ENCODE assay signal across 30 mouse cellular contexts in genomic region chr5:46006691-46007090, GRCm38 (mm10).
A peak's percentile ranks its signal among the peaks of the same experiment; 100 is the strongest.
DNase-seq lines count a peak whose midpoint lies in the region; ATAC-seq lines count a peak whose summit lies in the region.
"Had no signal": no experiment of that assay in that cellular context is flagged by ENCODE, and none has a peak within 500 bp of the region (broad histone marks: within the 10 kb centered on the region; RNA-seq: fewer than 3 reads in every experiment).

No protein-coding gene starts in this region.

- H3K27me3 ChIP-seq in forebrain, embryonic 14.5 days (replicated peaks; ENCODE audit: control insufficient read depth, insufficient read depth, low read length): no peaks in the 10 kb centered on the region
- H3K27me3 ChIP-seq in forebrain, embryonic 16.5 days (replicated peaks; ENCODE audit: control insufficient read depth, insufficient read depth, low read length): no peaks in the 10 kb centered on the region
- H3K27me3 ChIP-seq: CH12.LX; embryonic facial prominence, embryonic 15.5 days; forebrain, embryonic 12.5 days; hindbrain, embryonic 13.5 days; limb, embryonic 15.5 days; liver, embryonic 13.5 days had no signal

- no peak overlapping the region for H3K27ac ChIP-seq in forebrain, embryonic 14.5 days (ENCODE audit: low read depth, low read length)
- no peak overlapping the region for H3K27ac ChIP-seq in forebrain, embryonic 16.5 days (ENCODE audit: low read length)
- H3K27ac ChIP-seq: embryonic facial prominence, embryonic 10.5 days; embryonic facial prominence, embryonic 15.5 days; forebrain, embryonic 12.5 days; hindbrain, embryonic 13.5 days; kidney, postnatal 0 days; limb, embryonic 10.5 days; limb, embryonic 15.5 days; liver, embryonic 13.5 days had no signal

- no peaks in the 10 kb centered on the region for H3K36me3 ChIP-seq in forebrain, embryonic 14.5 days (ENCODE audit: control insufficient read depth, insufficient read depth, low read length)
- no peaks in the 10 kb centered on the region for H3K36me3 ChIP-seq in forebrain, embryonic 16.5 days (ENCODE audit: control insufficient read depth, insufficient read depth)
- H3K36me3 ChIP-seq: embryonic facial prominence, embryonic 10.5 days; embryonic facial prominence, embryonic 15.5 days; forebrain, embryonic 12.5 days; hindbrain, embryonic 13.5 days; limb, embryonic 10.5 days; limb, embryonic 15.5 days; liver, embryonic 13.5 days had no signal

- no peak overlapping the region for H3K9ac ChIP-seq in forebrain, embryonic 14.5 days (ENCODE audit: low read length)
- no peak overlapping the region for H3K9ac ChIP-seq in forebrain, embryonic 16.5 days (replicated peaks; ENCODE audit: low read depth, low read length)
- H3K9ac ChIP-seq: embryonic facial prominence, embryonic 15.5 days; forebrain, embryonic 12.5 days; hindbrain, embryonic 13.5 days; limb, embryonic 15.5 days; liver, embryonic 13.5 days had no signal

- 47% methylated on average over 2 of the region's 2 CpGs for WGBS in forebrain, embryonic 14.5 days
- WGBS in forebrain, embryonic 16.5 days: 51% methylated on average over 2 of the region's 2 CpGs

- no peak overlapping the region for H3K4me3 ChIP-seq in forebrain, embryonic 14.5 days (ENCODE audit: low read depth, low read length)
- H3K4me3 ChIP-seq in forebrain, embryonic 16.5 days (replicated peaks; ENCODE audit: low read length): no peak overlapping the region
- H3K4me3 ChIP-seq: embryonic facial prominence, embryonic 10.5 days; embryonic facial prominence, embryonic 15.5 days; forebrain, embryonic 12.5 days; hindbrain, embryonic 13.5 days; limb, embryonic 10.5 days; limb, embryonic 15.5 days; liver, embryonic 13.5 days had no signal

- DNase-seq in forebrain, embryonic 14.5 days (ENCODE audit: low spot score): peak; percentile 46
- peak; percentile 36 to 53 for DNase-seq in right cerebral cortex, postnatal 10 days (ENCODE audit: low spot score in 2 of 2)
- DNase-seq in right cerebral cortex, postnatal 4 days: no peak
- DNase-seq in layer of hippocampus, postnatal 10 days (ENCODE audit: low spot score in 2 of 2): peak; percentile 28 to 36
- DNase-seq in urinary bladder, adult 18-20 months (ENCODE audit: low spot score in 2 of 2): no peak
- no peak for DNase-seq in adrenal gland, postnatal 14 days
- no peak for DNase-seq in adrenal gland, adult 8-10 months
- DNase-seq: adrenal gland, postnatal 25 days; cerebellum, adult 2 months; cerebellum, postnatal 25 days; gastrocnemius, postnatal 25 days; heart, adult 18-20 months; heart, postnatal 36 days; kidney, adult 8-10 months; kidney, postnatal 4 days; liver, embryonic 13.5 days; lung, adult 2 months; midbrain, embryonic 14.5 days; thymus, postnatal 25 days had no signal

- H3K4me2 ChIP-seq in forebrain, embryonic 14.5 days (ENCODE audit: low read length): no peak overlapping the region
- H3K4me2 ChIP-seq in forebrain, embryonic 16.5 days (ENCODE audit: low read length): no peak overlapping the region
- H3K4me2 ChIP-seq: embryonic facial prominence, embryonic 15.5 days; forebrain, embryonic 12.5 days; heart, embryonic 11.5 days; hindbrain, embryonic 13.5 days; limb, embryonic 15.5 days; liver, embryonic 13.5 days had no signal

- H3K4me1 ChIP-seq in forebrain, embryonic 14.5 days (ENCODE audit: control insufficient read depth, insufficient read depth, low read length): no peaks in the 10 kb centered on the region; the same call in 1 of the 2 replicates
- H3K4me1 ChIP-seq in forebrain, embryonic 16.5 days (replicated peaks; ENCODE audit: control insufficient read depth, insufficient read depth, low read length): no peaks in the 10 kb centered on the region
- H3K4me1 ChIP-seq: embryonic facial prominence, embryonic 10.5 days; embryonic facial prominence, embryonic 15.5 days; forebrain, embryonic 12.5 days; hindbrain, embryonic 13.5 days; limb, embryonic 10.5 days; limb, embryonic 15.5 days; liver, embryonic 13.5 days had no signal

- H3K9me3 ChIP-seq in forebrain, embryonic 14.5 days (replicated peaks; ENCODE audit: control insufficient read depth, low read length): no peaks in the 10 kb centered on the region
- H3K9me3 ChIP-seq in forebrain, embryonic 16.5 days (ENCODE audit: control insufficient read depth, low read length): no peaks in the 10 kb centered on the region
- H3K9me3 ChIP-seq: embryonic facial prominence, embryonic 10.5 days; embryonic facial prominence, embryonic 15.5 days; forebrain, embryonic 12.5 days; hindbrain, embryonic 13.5 days; limb, embryonic 10.5 days; limb, embryonic 15.5 days; liver, embryonic 13.5 days had no signal

- ATAC-seq in forebrain, embryonic 14.5 days: no peak
- ATAC-seq in forebrain, embryonic 16.5 days: no peak
- ATAC-seq: intestine, embryonic 16.5 days had no signal

Comparison
In these comparisons a context has a peak if more than half of its experiments do, and no peak if none do; other contexts are left out.
1. DNase-seq: peak in forebrain, embryonic 14.5 days (single experiment), right cerebral cortex, postnatal 10 days (2 of 2) and layer of hippocampus, postnatal 10 days (2 of 2); none in right cerebral cortex, postnatal 4 days (single experiment), urinary bladder, adult 18-20 months (0 of 2), adrenal gland, postnatal 14 days (single experiment) and adrenal gland, adult 8-10 months (single experiment).